Mouse (Mus musculus) E14TG2a.4 (cell line): ENCODE measurements at regions not wholly inside any gene's neighbourhood (a gene's known extent, or its start where the extent isn't known, plus 50 kb on each side); places are given as distances from the start of the nearest gene placed in this dataset.

Experiments used
- H3K27me3 ChIP-seq: 2 replicates; pipeline ENCODE4 v1.6.1; 2014; ENCODE audit warnings: low read length, control low read depth; ENCODE audit not compliant: insufficient read depth
- H3K36me3 ChIP-seq: 2 replicates; pipeline ENCODE4 v1.6.1; 2014; ENCODE audit warnings: low read length, control low read depth; ENCODE audit not compliant: insufficient read depth
- H3K4me1 ChIP-seq: replicated peaks from 2 replicates; pipeline ENCODE4 v1.6.1; 2014; ENCODE audit warnings: low read depth, low read length, control low read depth
- H3K4me3 ChIP-seq: replicated peaks from 2 replicates; pipeline ENCODE4 v1.5.1; 2014; ENCODE audit warnings: mild to moderate bottlenecking, low read length
- H3K9me3 ChIP-seq: 2 replicates; pipeline ENCODE4 v1.6.1; 2014; ENCODE audit warnings: low read length, control low read depth
- CTCF ChIP-seq: conservative IDR thresholded peaks from 2 replicates; pipeline ENCODE4 v1.5.1; 2014; ENCODE audit warnings: low read length
- NANOG ChIP-seq: IDR thresholded peaks from 2 replicates; pipeline ENCODE4 v1.6.1; 2014; ENCODE audit warnings: borderline replicate concordance, low read length, mixed read lengths
- POU5F1 ChIP-seq: IDR thresholded peaks from 2 replicates; pipeline ENCODE4 v1.6.1; 2014; ENCODE audit warnings: low read length, borderline replicate concordance

DNA sequence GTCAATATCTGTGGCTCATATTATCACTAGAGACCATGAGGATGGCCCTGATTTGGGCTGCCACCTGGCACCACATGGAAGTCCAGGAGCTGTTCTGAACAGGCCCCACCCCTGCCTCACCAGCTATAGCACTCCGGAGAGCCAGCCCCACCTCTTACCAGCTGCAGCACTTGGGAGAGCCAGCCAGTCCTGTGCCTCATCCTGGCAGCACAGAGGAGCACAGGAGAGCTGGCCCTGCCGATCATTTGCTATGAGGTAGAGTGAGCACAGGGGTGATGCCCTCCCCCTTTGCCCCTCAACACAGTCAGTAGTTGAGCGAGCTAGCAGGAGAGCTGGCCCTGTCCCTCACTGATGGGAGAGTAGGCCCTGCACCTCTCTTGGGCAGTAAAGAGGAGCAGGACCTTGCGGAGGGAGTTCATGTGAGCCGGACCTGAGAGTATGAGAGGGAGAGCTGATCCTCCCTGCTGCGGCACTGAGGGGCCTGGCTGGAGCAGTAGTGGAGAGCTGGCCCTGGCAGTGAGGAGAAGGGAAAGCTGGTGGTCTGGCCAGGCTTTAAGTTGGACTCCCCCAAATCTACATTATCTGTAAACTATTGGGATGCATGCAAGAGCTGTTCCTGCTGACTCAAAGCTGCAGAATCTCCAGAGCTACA lies 63.3 kb upstream of the Etv6 start:
- Histone ChIP-seq H3K27me3 (0 out of 2 replicates have a peak, but pooled peaks cover 4% of the 10 kb centered on the region), H3K9me3 (no peaks in the 10 kb centered on the region), H3K4me3 (no peak overlapping the region), H3K4me1 (no peaks in the 10 kb centered on the region; the same call in 1 of the 2 replicates), H3K36me3 (no peaks in the 10 kb centered on the region)
- no peak for TF ChIP-seq NANOG

GRCm38 (mm10) chr6:133973205-133973838 lies 62.2 kb upstream of the Etv6 start:
- Histone ChIP-seq H3K4me3 (no peak overlapping the region), H3K27me3 (no peaks in the 10 kb centered on the region), H3K9me3 (no peaks in the 10 kb centered on the region), H3K4me1 (no peaks in the 10 kb centered on the region; the same call in 1 of the 2 replicates), H3K36me3 (no peaks in the 10 kb centered on the region)
- TF ChIP-seq POU5F1 (no peak), CTCF (no peak), NANOG (no peak)

GRCm38 (mm10) chr6:133975951-133976350 lies 59.5 kb upstream of the Etv6 start:
- Histone ChIP-seq H3K27me3 (no peaks in the 10 kb centered on the region), H3K4me3 (no peak overlapping the region), H3K4me1 (no peaks in the 10 kb centered on the region; the same call in 1 of the 2 replicates), H3K9me3 (peaks cover 3% of the 10 kb centered on the region; the same call in 1 of the 2 replicates), H3K36me3 (no peaks in the 10 kb centered on the region)
- no peak for TF ChIP-seq CTCF
- no peak for TF ChIP-seq POU5F1
- no peak for TF ChIP-seq NANOG

- H3K4me1 ChIP-seq, result no peaks in the 10 kb centered on the region; the same call in 1 of the 2 replicates
- no peaks in the 10 kb centered on the region for H3K27me3 ChIP-seq
- H3K36me3 ChIP-seq, result no peaks in the 10 kb centered on the region
- H3K9me3 ChIP-seq, result peaks cover 3% of the 10 kb centered on the region; the same call in 1 of the 2 replicates
- TF ChIP-seq NANOG, result no peak
- TF ChIP-seq CTCF, result no peak
- no peak for TF ChIP-seq POU5F1
- H3K4me3 ChIP-seq, result no peak overlapping the region
Measured at GRCm38 (mm10) chr6:133976854-133977253, 58.6 kb upstream of the Etv6 start.

GRCm38 (mm10) chr6:133983804-133984514 lies 51.5 kb upstream of the Etv6 start:
- Histone ChIP-seq H3K4me1 (peaks cover 59% of the 10 kb centered on the region), H3K36me3 (no peaks in the 10 kb centered on the region), H3K27me3 (no peaks in the 10 kb centered on the region), H3K9me3 (peaks cover 3% of the 10 kb centered on the region; the same call in 1 of the 2 replicates), H3K4me3 (no peak overlapping the region)
- TF ChIP-seq NANOG (no peak), POU5F1 (no peak), CTCF (no peak)

- TF ChIP-seq CTCF, result no peak
- TF ChIP-seq POU5F1, result no peak
- TF ChIP-seq NANOG, result no peak
- Histone ChIP-seq H3K4me3 (0 out of 2 replicates have a peak overlapping the region, but pooled peaks have one; percentile 20), H3K4me1 (peaks cover 67% of the 10 kb centered on the region), H3K9me3 (no peaks in the 10 kb centered on the region), H3K27me3 (no peaks in the 10 kb centered on the region), H3K36me3 (no peaks in the 10 kb centered on the region)
Measured at GRCm38 (mm10) chr6:133984666-133985355, 50.7 kb upstream of the Etv6 start.
